Mouse (Mus musculus): ENCODE measurements around the gene Stum. TPM values are rescaled to one million over a fixed set of nuclear protein-coding genes. Genes with fewer than 3 reads are reported as not detected.
A peak's percentile ranks its signal among the peaks of the same experiment; 100 is the strongest.

Gene Stum
- polyA plus RNA-seq, 1 experiment from 2014 or later: 0.11 TPM

DNA sequence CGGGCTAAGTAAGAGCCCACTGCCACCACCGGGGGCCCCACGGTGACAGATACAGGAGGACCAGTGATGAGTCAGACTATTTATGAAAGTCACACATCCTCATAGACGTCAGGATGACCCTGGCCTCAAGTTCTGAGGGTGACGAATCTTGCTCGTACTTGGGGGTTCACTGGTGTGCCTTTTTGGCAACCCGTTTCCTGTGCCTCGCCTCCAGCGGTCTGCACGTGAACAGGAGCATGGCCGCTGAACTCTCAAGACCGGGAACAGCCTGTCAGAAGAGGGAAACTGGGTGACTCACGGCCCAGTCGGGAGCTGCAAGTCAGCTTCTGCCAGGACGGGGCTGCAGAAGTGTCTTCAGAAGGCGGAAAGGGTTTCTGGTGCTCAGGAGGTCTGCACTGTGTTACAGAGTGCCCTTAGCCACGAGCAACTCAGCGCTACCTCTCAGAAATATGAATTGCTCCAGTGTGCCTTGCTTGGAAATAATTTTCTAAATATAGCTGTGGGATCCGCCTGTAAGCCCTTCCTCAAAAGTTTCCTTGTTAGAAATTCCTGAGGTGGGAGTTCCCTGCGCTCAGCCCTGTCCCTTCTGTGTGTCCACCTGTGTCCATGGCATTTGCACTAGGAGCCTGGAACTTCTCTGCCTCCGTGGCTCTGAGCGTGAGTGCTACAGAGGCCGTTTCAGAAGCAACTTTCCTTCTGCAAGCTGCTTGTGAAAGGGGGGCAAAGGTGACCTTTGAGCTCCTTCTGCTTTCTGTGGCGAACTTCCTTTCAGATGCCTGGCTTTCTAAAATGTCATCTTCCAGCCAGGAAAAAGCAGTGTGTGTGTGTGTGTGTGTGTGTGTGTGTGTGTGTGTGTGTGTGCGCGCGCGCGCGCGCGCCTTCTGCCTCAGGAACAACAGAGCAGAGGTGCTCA lies 79.4 kb downstream of the Stum start:
- peaks cover 63% of the 10 kb centered on the region for H3K4me1 ChIP-seq (ENCODE audit: control insufficient read depth, insufficient read depth, low read length)
- ATAC-seq (replicated peaks; ENCODE audit: insufficient number of reproducible peaks, low FRiP score, low TSS enrichment): peak; percentile 35; the same call in 1 of the 2 replicates
- 0 out of 2 replicates have a peak overlapping the region, but pooled peaks have one; percentile 2 for H3K4me3 ChIP-seq (ENCODE audit: low read depth, low read length)

DNA sequence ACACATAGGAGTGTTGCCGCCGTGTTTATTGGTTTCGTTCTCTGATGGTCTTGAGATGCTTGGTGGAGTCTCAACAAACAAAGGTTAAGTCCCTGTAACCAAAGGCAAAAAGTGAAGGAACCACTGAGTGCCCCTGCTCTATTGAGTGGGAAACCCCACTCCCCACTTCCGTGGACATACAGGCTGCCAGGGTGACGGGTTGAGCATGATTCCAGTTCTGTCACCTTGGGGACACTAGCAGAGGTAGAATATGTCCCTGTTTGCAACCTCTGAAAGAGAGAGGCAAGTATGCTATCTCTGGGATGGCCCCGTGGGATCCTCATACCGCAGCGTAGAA lies 80.0 kb downstream of the Stum start:
- peaks cover 59% of the 10 kb centered on the region for H3K4me1 ChIP-seq (ENCODE audit: control insufficient read depth, insufficient read depth, low read length)
- peak overlapping the region; percentile 50 for H3K4me2 ChIP-seq
- peak overlapping the region; percentile 91 for H3K27ac ChIP-seq (ENCODE audit: low read depth, low read length)
- no peak for ATAC-seq (replicated peaks; ENCODE audit: insufficient number of reproducible peaks, low FRiP score, low TSS enrichment)
- H3K9ac ChIP-seq (ENCODE audit: low read depth, low read length): no peak overlapping the region; the same call in 1 of the 2 replicates
- H3K27me3 ChIP-seq (ENCODE audit: control insufficient read depth, insufficient read depth, low read length): no peaks in the 10 kb centered on the region
- no peak overlapping the region for H3K4me3 ChIP-seq (ENCODE audit: low read depth, low read length)
- H3K9me3 ChIP-seq (replicated peaks; ENCODE audit: control insufficient read depth, low read length): no peaks in the 10 kb centered on the region
- H3K36me3 ChIP-seq (ENCODE audit: control insufficient read depth, insufficient read depth, low read length): no peaks in the 10 kb centered on the region
- 78% methylated on average over 8 of the region's 8 CpGs for WGBS (ENCODE audit: insufficient replicate concordance)

More for the DNA sequence above, 79.4 kb downstream of the Stum start:
- peak overlapping the region; percentile 50 for H3K4me2 ChIP-seq
- no peaks in the 10 kb centered on the region for H3K27me3 ChIP-seq (ENCODE audit: control insufficient read depth, insufficient read depth, low read length)
- peak overlapping the region; percentile 91 for H3K27ac ChIP-seq (ENCODE audit: low read depth, low read length)
- H3K36me3 ChIP-seq (ENCODE audit: control insufficient read depth, insufficient read depth, low read length): no peaks in the 10 kb centered on the region
- H3K9me3 ChIP-seq (replicated peaks; ENCODE audit: control insufficient read depth, low read length): no peaks in the 10 kb centered on the region
- WGBS (ENCODE audit: insufficient replicate concordance): 41% methylated on average over 32 of the region's 32 CpGs
- H3K9ac ChIP-seq (ENCODE audit: low read depth, low read length): peak overlapping the region; percentile 1; the same call in 1 of the 2 replicates

DNA sequence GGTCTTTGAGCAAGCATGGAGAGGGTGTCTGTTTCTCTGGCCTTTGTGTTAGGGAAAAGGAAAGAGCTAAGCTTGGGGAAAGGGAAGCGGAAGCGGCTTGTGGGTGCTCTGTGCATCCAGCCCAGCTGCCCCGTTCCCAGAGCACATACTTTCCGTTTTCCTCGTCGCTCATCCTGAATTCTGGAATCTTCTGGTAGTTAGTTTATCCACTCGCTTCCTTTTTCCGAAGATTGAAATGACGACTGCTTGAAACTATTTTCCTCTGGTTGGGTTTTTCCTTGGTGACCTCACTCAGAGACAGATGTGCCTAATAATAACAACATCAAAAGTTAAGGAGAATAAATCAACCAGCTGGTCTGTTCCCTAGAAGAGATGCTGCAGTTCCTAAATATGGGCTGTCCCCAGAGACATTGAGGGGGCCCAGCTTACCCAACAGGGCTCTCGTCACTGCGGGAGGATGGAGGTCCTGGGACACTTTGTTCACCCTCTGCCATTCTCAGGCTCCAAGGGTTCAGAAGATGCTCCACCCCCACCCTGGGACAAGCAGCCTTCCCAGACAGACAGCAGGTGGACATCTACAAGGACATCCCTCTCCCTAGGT lies 80.7 kb downstream of the Stum start:
- H3K4me1 ChIP-seq (ENCODE audit: control insufficient read depth, insufficient read depth, low read length): peaks cover 54% of the 10 kb centered on the region
- no peak overlapping the region for H3K4me3 ChIP-seq (ENCODE audit: low read depth, low read length)
- H3K27me3 ChIP-seq (ENCODE audit: control insufficient read depth, insufficient read depth, low read length): no peaks in the 10 kb centered on the region
- H3K36me3 ChIP-seq (ENCODE audit: control insufficient read depth, insufficient read depth, low read length): no peaks in the 10 kb centered on the region
- H3K9ac ChIP-seq (ENCODE audit: low read depth, low read length): no peak overlapping the region
- no peak for ATAC-seq (replicated peaks; ENCODE audit: insufficient number of reproducible peaks, low FRiP score, low TSS enrichment)
- H3K4me2 ChIP-seq: no peak overlapping the region
- H3K9me3 ChIP-seq (replicated peaks; ENCODE audit: control insufficient read depth, low read length): no peaks in the 10 kb centered on the region
- WGBS (ENCODE audit: insufficient replicate concordance): 68% methylated on average over 11 of the region's 11 CpGs
- peak overlapping the region; percentile 91; the same call in 1 of the 2 replicates for H3K27ac ChIP-seq (ENCODE audit: low read depth, low read length)

DNA sequence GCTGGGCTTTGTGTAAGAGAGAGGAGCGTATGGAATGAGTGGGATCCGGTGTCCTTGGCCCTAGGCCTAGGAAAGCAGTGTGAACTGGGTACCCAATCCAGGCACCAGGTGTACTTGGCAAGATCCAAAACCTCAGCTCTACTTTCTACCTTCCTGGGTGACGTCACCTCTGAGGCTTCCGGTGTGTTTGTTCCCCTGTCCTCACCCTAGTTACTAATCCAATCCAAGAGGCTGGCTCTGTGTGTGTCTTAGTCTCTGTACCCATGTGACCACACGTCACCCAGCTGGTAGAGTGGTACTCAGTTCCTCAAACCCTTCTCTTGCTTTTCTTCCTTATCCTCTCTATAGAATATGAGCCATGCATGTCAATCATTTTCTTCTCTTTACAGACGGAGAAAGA lies 81.6 kb downstream of the Stum start:
- Histone ChIP-seq H3K4me3 (ENCODE audit: low read depth, low read length) (no peak overlapping the region), H3K9ac (ENCODE audit: low read depth, low read length) (no peak overlapping the region), H3K9me3 (replicated peaks; ENCODE audit: control insufficient read depth, low read length) (no peaks in the 10 kb centered on the region), H3K27ac (ENCODE audit: low read depth, low read length) (0 out of 2 replicates have a peak overlapping the region, but pooled peaks have one; percentile 7), H3K4me2 (no peak overlapping the region), H3K4me1 (ENCODE audit: control insufficient read depth, insufficient read depth, low read length) (peaks cover 46% of the 10 kb centered on the region), H3K36me3 (ENCODE audit: control insufficient read depth, insufficient read depth, low read length) (no peaks in the 10 kb centered on the region), H3K27me3 (ENCODE audit: control insufficient read depth, insufficient read depth, low read length) (no peaks in the 10 kb centered on the region)
- 82% methylated on average over 6 of the region's 6 CpGs for WGBS (ENCODE audit: insufficient replicate concordance)
- no peak for ATAC-seq (replicated peaks; ENCODE audit: insufficient number of reproducible peaks, low FRiP score, low TSS enrichment)

DNA sequence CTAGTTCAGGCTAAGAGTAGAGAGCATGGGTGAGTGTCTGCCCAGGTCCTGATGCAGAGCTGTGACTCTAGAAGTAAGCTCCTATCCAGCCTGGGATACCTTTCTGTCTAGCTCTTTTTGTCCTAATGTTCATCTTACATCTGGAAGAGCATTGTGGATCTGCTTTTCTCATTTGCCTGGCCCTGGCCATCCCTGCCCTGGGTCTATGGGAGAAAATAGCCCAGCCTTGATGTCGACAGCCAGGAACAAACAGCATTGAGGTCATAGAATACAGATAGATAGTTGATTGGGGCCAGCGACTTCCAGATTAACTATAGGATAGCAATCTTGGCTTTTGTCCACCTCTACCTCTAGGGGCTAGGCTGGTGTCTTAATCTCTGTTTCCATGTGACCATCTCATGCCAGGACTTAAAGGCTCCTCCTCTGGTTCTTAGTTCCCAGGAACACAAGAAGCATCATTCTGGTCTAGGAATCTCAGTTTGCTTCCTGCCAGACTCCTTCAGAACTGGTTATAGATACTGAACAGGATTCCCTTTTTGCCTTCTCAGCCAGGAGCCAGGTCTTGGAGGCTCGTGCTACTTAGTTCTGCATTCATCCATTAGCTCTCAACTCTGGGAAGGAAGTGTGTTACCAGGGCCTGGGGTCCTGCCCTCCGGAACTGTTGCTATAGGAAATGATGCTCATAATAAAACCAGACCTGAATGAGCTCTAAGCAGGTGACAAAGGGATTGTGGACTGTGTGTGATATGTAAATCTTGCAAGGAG lies 82.4 kb downstream of the Stum start:
- Histone ChIP-seq H3K4me3 (ENCODE audit: low read depth, low read length) (no peak overlapping the region), H3K4me1 (ENCODE audit: control insufficient read depth, insufficient read depth, low read length) (peaks cover 44% of the 10 kb centered on the region), H3K9me3 (replicated peaks; ENCODE audit: control insufficient read depth, low read length) (no peaks in the 10 kb centered on the region), H3K4me2 (no peak overlapping the region), H3K9ac (ENCODE audit: low read depth, low read length) (no peak overlapping the region), H3K27me3 (ENCODE audit: control insufficient read depth, insufficient read depth, low read length) (no peaks in the 10 kb centered on the region), H3K36me3 (ENCODE audit: control insufficient read depth, insufficient read depth, low read length) (no peaks in the 10 kb centered on the region), H3K27ac (ENCODE audit: low read depth, low read length) (no peak overlapping the region)
- ATAC-seq (replicated peaks; ENCODE audit: insufficient number of reproducible peaks, low FRiP score, low TSS enrichment): no peak
- WGBS (ENCODE audit: insufficient replicate concordance): 56% methylated on average over 4 of the region's 4 CpGs

DNA sequence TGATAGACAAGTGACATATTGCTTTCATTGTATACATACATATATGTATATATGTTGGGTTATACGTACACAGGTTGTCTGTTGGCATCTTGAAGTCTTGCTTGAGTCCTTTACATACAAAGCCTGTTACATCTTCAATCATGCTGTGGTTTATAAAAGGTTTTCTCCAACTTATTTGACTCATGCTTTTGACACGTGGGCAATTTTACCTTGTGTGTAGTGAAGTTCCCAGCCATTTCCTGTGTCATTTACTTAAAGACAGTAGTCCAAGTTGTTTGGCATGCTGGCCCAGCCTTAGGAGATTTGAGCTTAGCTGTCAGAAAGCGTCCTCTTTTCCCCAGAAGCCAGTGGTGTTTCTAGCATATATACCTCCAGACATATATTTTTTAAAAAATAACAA lies 84.9 kb downstream of the Stum start:
- H3K4me1 ChIP-seq (ENCODE audit: control insufficient read depth, insufficient read depth, low read length): peaks cover 32% of the 10 kb centered on the region
- no peak overlapping the region for H3K4me2 ChIP-seq
- no peaks in the 10 kb centered on the region for H3K36me3 ChIP-seq (ENCODE audit: control insufficient read depth, insufficient read depth, low read length)
- H3K27ac ChIP-seq (ENCODE audit: low read depth, low read length): no peak overlapping the region
- H3K27me3 ChIP-seq (ENCODE audit: control insufficient read depth, insufficient read depth, low read length): no peaks in the 10 kb centered on the region
- no peaks in the 10 kb centered on the region for H3K9me3 ChIP-seq (replicated peaks; ENCODE audit: control insufficient read depth, low read length)
- no peak overlapping the region for H3K9ac ChIP-seq (ENCODE audit: low read depth, low read length)
- WGBS (ENCODE audit: insufficient replicate concordance): 73% methylated on average over 3 of the region's 3 CpGs
- no peak overlapping the region for H3K4me3 ChIP-seq (ENCODE audit: low read depth, low read length)
- ATAC-seq (replicated peaks; ENCODE audit: insufficient number of reproducible peaks, low FRiP score, low TSS enrichment): no peak

DNA sequence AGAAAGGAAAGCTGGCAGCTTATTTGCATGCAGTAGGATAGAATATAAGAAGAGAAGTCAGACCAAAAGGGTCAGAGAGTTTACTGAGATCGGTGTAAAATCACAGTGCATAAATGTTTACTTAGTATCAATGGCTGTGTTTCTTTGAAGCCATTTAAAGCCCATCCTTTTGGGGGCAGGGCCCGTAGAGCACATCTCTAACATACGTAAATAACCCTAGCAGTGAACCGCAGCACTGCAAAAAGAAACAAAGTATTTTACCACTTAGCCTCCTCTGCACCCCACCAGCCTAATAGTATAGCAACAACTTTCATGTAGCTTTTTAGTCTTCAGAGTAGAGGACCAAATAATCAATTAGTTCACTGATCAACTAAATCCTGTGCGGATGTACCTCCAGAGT lies 85.6 kb downstream of the Stum start:
- Histone ChIP-seq H3K9ac (ENCODE audit: low read depth, low read length) (no peak overlapping the region), H3K9me3 (replicated peaks; ENCODE audit: control insufficient read depth, low read length) (no peaks in the 10 kb centered on the region), H3K36me3 (ENCODE audit: control insufficient read depth, insufficient read depth, low read length) (no peaks in the 10 kb centered on the region), H3K4me3 (ENCODE audit: low read depth, low read length) (no peak overlapping the region), H3K27ac (ENCODE audit: low read depth, low read length) (no peak overlapping the region), H3K4me1 (ENCODE audit: control insufficient read depth, insufficient read depth, low read length) (peaks cover 29% of the 10 kb centered on the region), H3K27me3 (ENCODE audit: control insufficient read depth, insufficient read depth, low read length) (no peaks in the 10 kb centered on the region), H3K4me2 (no peak overlapping the region)
- whole genome bisulfite sequencing (ENCODE audit: insufficient replicate concordance): 64% methylated on average over 5 of the region's 5 CpGs
- no peak for ATAC-seq (replicated peaks; ENCODE audit: insufficient number of reproducible peaks, low FRiP score, low TSS enrichment)

DNA sequence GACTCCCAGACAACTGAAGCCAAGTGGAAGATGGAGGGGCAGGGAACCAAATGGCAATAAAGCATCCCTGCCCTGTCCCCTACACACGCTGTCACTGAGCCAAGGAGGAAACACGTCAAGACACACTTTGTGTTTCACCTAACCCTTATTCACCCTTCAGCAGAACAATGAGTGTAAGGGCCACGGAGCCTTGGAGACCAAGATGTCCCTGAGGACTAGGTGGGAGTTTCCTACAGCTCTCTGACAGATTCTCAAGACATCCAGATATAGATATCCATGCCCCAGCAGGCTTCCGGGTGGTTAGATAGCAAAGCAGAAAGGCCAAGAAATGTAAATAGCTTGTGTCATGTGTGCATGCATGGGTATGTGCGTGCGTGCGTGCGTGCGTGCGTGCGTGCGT lies 89.4 kb downstream of the Stum start:
- H3K4me2 ChIP-seq: no peak overlapping the region
- no peak overlapping the region for H3K27ac ChIP-seq (ENCODE audit: low read depth, low read length)
- H3K36me3 ChIP-seq (ENCODE audit: control insufficient read depth, insufficient read depth, low read length): no peaks in the 10 kb centered on the region
- 83% methylated on average over 12 of the region's 12 CpGs for WGBS (ENCODE audit: insufficient replicate concordance)
- no peak for ATAC-seq (replicated peaks; ENCODE audit: insufficient number of reproducible peaks, low FRiP score, low TSS enrichment)
- H3K4me3 ChIP-seq (ENCODE audit: low read depth, low read length): no peak overlapping the region
- no peaks in the 10 kb centered on the region for H3K27me3 ChIP-seq (ENCODE audit: control insufficient read depth, insufficient read depth, low read length)
- peaks cover 9% of the 10 kb centered on the region for H3K4me1 ChIP-seq (ENCODE audit: control insufficient read depth, insufficient read depth, low read length)
- H3K9me3 ChIP-seq (replicated peaks; ENCODE audit: control insufficient read depth, low read length): no peaks in the 10 kb centered on the region
- H3K9ac ChIP-seq (ENCODE audit: low read depth, low read length): no peak overlapping the region
